Mouse (Mus musculus) stomach, postnatal 0 days (tissue): ENCODE results near the gene Klhl18.

Source experiments
- CTCF ChIP-seq: IDR thresholded peaks from 2 replicates; pipeline ENCODE4 v1.5.1; 2016; ENCODE audit warnings: antibody characterized with exemption, low read depth, mild to moderate bottlenecking, moderate library complexity
- EP300 ChIP-seq: optimal IDR thresholded peaks from 2 replicates; pipeline ENCODE3; 2016; ENCODE audit warnings: antibody characterized with exemption

GRCm38 (mm10) chr9:110476124-110477091 is at the start of gene Klhl18, which contains the start of gene Kif9:
- TF ChIP-seq CTCF (peak; percentile 40), EP300 (peak; percentile 15)
